Mouse (Mus musculus) bone marrow, adult 2 months (tissue): ENCODE results near the gene Wrb. TPM values are rescaled to one million over a fixed set of nuclear protein-coding genes. Genes with fewer than 3 reads are reported as not detected.

Experiments
- H3K27ac ChIP-seq: fragments of 200-500 bp; 2 replicates; pipeline ENCODE4 v1.5.1; 2012; ENCODE audit warnings: low read depth, mild to moderate bottlenecking, control low read depth, inconsistent platforms, low read length; ENCODE audit not compliant: control insufficient read depth, poor library complexity, insufficient read depth
- H3K4me1 ChIP-seq: fragments of 200-500 bp; 2 replicates; pipeline ENCODE4 v1.6.1; 2011; ENCODE audit warnings: low read length; ENCODE audit not compliant: control insufficient read depth, insufficient read depth
- H3K4me3 ChIP-seq: fragments of 200-500 bp; replicated peaks from 2 replicates; pipeline ENCODE3; 2011; ENCODE audit warnings: mild to moderate bottlenecking, low read depth, low read length, control low read depth; ENCODE audit not compliant: control insufficient read depth
- CTCF ChIP-seq: fragments of 200-500 bp; IDR thresholded peaks from 2 replicates; pipeline ENCODE4 v1.5.1; 2011; ENCODE audit warnings: low read length, control low read depth; ENCODE audit not compliant: control insufficient read depth, insufficient read depth
- POLR2A ChIP-seq: fragments of 200-500 bp; IDR thresholded peaks from 2 replicates; pipeline ENCODE4 v1.6.1; 2011; ENCODE audit warnings: low read depth, mild to moderate bottlenecking, control low read depth, low read length, borderline replicate concordance; ENCODE audit not compliant: control insufficient read depth
- whole genome bisulfite sequencing: fragments of 180-500 bp; shearing (Covaris S2); methylation state at CpG from one replicate; pipeline ENCODE4 v1.1.7; 2018; 5-methylcytosine and 5-hydroxymethylcytosine counted together
- polyA plus RNA-seq: library from polyadenylated mRNA; stranded (reverse); fragments of >200 nt; gene quantifications from 2 replicates; pipeline ENCODE4 v1.2.4, GENCODE M21; 2011; ENCODE audit warnings: low replicate concordance; ENCODE audit not compliant: missing spikeins, insufficient read depth, insufficient read length

Wrb gene
- polyA plus RNA-seq, 1 experiment, result 9.9 TPM

DNA sequence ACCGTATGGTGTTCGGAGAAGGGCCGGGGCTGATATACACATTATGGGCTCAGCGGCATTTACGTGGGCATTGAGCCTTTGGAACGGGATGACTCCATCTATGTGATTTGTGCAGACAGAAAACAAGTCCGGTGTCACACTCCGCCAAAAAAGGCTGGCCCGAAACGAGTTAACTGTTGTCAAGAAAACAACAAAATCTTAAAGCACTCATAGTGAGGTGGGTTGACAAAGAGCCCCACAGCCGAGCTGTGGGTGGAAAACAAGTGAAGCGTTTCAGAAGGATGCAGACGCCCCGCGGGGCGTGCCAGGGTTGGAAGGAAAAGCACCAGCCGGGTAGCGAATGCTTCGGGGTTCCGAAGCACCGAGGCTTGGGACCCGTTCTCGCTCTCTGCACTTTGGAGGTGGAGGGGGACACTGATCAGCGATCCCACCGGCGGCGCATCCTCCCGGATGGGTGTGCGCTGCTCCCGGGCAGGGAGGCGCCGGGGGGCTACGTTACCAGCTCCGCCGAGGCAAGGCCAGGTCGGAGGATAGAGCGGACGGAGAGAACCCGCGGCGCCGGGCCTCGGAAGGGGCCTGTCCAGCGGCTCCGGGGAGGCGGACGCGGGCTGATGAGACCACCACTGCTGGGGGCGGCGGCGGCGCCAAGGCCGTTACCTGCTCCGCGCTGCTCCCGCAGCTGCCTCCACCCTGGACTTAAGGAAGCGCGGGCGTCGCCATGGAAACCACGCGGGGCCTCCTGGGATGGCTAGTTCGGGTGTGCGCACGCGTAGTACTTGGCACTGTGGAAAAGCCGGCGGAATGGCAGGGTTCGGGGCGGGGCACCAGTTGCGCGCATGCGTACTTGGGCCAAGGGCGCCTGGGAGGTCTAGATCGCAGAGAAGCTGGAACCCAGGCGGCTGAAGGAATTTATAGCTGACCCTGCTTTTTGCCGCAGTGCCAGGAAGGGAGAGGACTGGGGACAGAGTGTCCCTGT is 46.6 kb downstream of the Wrb start, which contains the start of gene Lca5l:
Lca5l (minus strand) TSS at position 741 of the 976 bp plus-strand sequence.
- Histone ChIP-seq H3K4me1 (no peaks in the 10 kb centered on the region), H3K4me3 (peak within 1 kb of the TSS; percentile 69), H3K27ac (peak within 1 kb of the TSS; percentile 18; the same call in 1 of the 2 replicates)
- TF ChIP-seq CTCF, result no peak
- no peak for TF ChIP-seq POLR2A
- WGBS, result 1% methylated on average over 77 of the region's 77 CpGs

DNA sequence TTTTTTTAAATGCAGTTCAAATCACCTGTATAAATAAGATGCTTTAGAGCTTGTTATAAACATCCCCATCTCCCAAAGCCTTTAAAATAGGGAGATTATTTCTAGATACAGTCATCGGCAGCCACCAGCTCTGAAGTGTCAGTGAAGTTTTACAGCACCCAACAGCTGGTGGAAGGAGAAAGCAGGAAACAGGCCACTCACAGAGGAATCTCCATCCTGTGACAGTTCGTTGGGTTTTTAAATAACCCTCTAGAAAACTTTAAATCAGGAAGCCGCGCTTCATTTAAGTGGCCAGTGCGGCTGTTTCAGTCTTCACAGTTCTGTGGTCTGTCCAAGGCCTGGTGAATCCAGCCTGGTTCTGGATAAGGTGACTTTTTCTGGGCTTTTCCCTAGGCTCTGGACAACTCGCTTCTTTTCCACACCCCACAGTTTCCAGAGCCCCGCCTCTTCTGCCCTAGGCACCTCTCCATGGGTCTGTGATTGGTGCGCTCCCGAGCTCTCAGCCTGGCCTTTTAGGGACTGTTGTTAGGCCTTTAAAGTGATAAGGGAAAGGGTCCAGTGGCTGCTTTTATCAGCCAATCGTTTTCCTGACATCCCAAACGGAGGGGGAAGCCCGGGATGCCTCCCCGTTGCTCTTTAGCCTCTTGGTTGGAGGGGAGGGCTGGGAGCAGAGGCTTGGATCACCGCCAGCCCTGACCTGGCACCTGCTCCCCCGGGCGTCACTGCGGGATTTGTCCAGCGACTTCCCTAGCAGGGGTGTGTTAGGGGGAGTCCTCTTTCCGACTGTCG is 54.9 kb downstream of the Wrb start, which contains the start of gene Sh3bgr:
Sh3bgr (plus strand) TSS at position 538 of the 789 bp plus-strand sequence.
- Histone ChIP-seq H3K4me3 (no peak within 1 kb of the TSS), H3K27ac (no peak within 1 kb of the TSS; the same call in 1 of the 2 replicates), H3K4me1 (no peaks in the 10 kb centered on the region)
- 6% methylated on average over 20 of the region's 20 CpGs for WGBS
- TF ChIP-seq POLR2A (no peak), CTCF (no peak)

DNA sequence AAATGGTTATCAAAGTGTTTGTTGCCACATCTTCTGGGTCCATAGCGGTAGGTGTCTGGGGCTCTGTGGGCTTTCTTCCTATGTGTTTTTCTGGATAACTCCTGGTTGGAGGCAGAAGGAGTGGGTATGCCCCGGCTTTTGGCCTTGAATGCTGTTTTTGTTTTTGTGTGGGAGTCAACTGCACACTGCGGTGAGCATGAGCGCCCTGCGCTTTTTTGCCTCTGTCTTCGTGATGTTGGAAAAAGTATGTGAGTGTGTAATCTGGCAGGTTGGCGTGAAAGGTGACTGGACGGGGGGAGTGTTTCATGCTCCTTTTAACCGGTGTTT is 55.5 kb downstream of the Wrb start:
- Histone ChIP-seq H3K4me1 (no peaks in the 10 kb centered on the region), H3K27ac (no peak overlapping the region), H3K4me3 (no peak overlapping the region)
- 69% methylated on average over 9 of the region's 9 CpGs for WGBS
- TF ChIP-seq POLR2A, result no peak
- no peak for TF ChIP-seq CTCF

- H3K4me3 ChIP-seq, result no peak overlapping the region
- WGBS, result 80% methylated on average over 11 of the region's 11 CpGs
- H3K4me1 ChIP-seq, result no peaks in the 10 kb centered on the region
- H3K27ac ChIP-seq, result no peak overlapping the region
- TF ChIP-seq CTCF (no peak), POLR2A (no peak)
Observed at GRCm38 (mm10) chr16:96201485-96202232, 56.5 kb downstream of the Wrb start.

Other genes starting within 250 kb of the Wrb start
- gene Psmg1, start 154.4 kb upstream of the Wrb start, polyA plus RNA-seq, result 17.4 and 26.4 TPM in 2 replicates
- gene Brwd1, start 62.9 kb upstream of the Wrb start, polyA plus RNA-seq, result 27.9 and 47.0 TPM in 2 replicates
- 53.4 and 102 TPM in 2 replicates for gene Hmgn1, start 17.7 kb upstream of the Wrb start, polyA plus RNA-seq
- gene Lca5l, start 46.9 kb downstream of the Wrb start, polyA plus RNA-seq, result 1.3 TPM in 1 of 2 replicates, not detected in the other
- 2.7 and 7.6 TPM in 2 replicates for gene Sh3bgr, start 55.0 kb downstream of the Wrb start, polyA plus RNA-seq
- 0.37 and 0.50 TPM in 2 replicates for gene B3galt5, start 90.4 kb downstream of the Wrb start, polyA plus RNA-seq